Mouse (Mus musculus): Measurements from ENCODE around the gene Prr12. TPM values are rescaled to one million over a fixed set of nuclear protein-coding genes. Genes with fewer than 3 reads are reported as not detected.
A peak's percentile ranks its signal among the peaks of the same experiment; 100 is the strongest.

Prr12 gene
- polyA plus RNA-seq, 1 experiment from 2014 or later: 14.5 TPM

- Histone ChIP-seq H3K27me3 (no peaks in the 10 kb centered on the region), H3K9ac (peak overlapping the region; percentile 92), H3K4me1 (peaks cover 40% of the 10 kb centered on the region), H3K4me3 (peak overlapping the region; percentile 72), H3K9me3 (no peaks in the 10 kb centered on the region), H3K27ac (peak overlapping the region; percentile 92), H3K36me3 (peaks cover 43% of the 10 kb centered on the region), H3K4me2 (replicated peaks) (peak overlapping the region; percentile 74)
- ATAC-seq (ENCODE audit: low FRiP score, low read depth): peak; percentile 64
- 10% methylated on average over 35 of the region's 35 CpGs for WGBS
Measured at GRCm38 (mm10) chr7:45091001-45091990, 38.6 kb upstream of the Prr12 start.

- Histone ChIP-seq H3K9ac (peak overlapping the region; percentile 92), H3K4me2 (replicated peaks) (peak overlapping the region; percentile 74), H3K27me3 (no peaks in the 10 kb centered on the region), H3K4me1 (peaks cover 40% of the 10 kb centered on the region), H3K36me3 (peaks cover 49% of the 10 kb centered on the region), H3K9me3 (no peaks in the 10 kb centered on the region), H3K27ac (peak overlapping the region; percentile 92), H3K4me3 (peak overlapping the region; percentile 72)
- ATAC-seq (ENCODE audit: low FRiP score, low read depth): no peak
- 76% methylated on average over 13 of the region's 13 CpGs for whole genome bisulfite sequencing
Measured at GRCm38 (mm10) chr7:45090251-45090977, 37.7 kb upstream of the Prr12 start.

- Histone ChIP-seq H3K9ac (no peak overlapping the region), H3K27me3 (no peaks in the 10 kb centered on the region), H3K36me3 (peaks cover 64% of the 10 kb centered on the region), H3K4me2 (replicated peaks) (no peak overlapping the region), H3K4me1 (peaks cover 25% of the 10 kb centered on the region), H3K27ac (no peak overlapping the region), H3K9me3 (no peaks in the 10 kb centered on the region), H3K4me3 (no peak overlapping the region)
- 94% methylated on average over 17 of the region's 17 CpGs for WGBS
- ATAC-seq (ENCODE audit: low FRiP score, low read depth): no peak
Measured at GRCm38 (mm10) chr7:45088597-45088996, 35.9 kb upstream of the Prr12 start.

GRCm38 (mm10) chr7:45086084-45086483 lies 33.4 kb upstream of the Prr12 start:
- WGBS: 84% methylated on average over 4 of the region's 4 CpGs

GRCm38 (mm10) chr7:45083300-45083890 lies 30.7 kb upstream of the Prr12 start:
- H3K36me3 ChIP-seq: peaks cover 65% of the 10 kb centered on the region
- 0 out of 2 replicates have a peak overlapping the region, but pooled peaks have one; percentile 31 for H3K9ac ChIP-seq
- 0 out of 2 replicates have a peak, but pooled peaks cover 3% of the 10 kb centered on the region for H3K9me3 ChIP-seq
- WGBS: 87% methylated on average over 22 of the region's 22 CpGs
- H3K4me2 ChIP-seq (replicated peaks): no peak overlapping the region
- ATAC-seq (ENCODE audit: low FRiP score, low read depth): no peak
- H3K4me1 ChIP-seq: peaks cover 9% of the 10 kb centered on the region; the same call in 1 of the 2 replicates
- H3K27ac ChIP-seq: peak overlapping the region; percentile 63; the same call in 1 of the 2 replicates
- no peaks in the 10 kb centered on the region for H3K27me3 ChIP-seq
- H3K4me3 ChIP-seq: no peak overlapping the region

More at GRCm38 (mm10) chr7:45086084-45086483, 33.4 kb upstream of the Prr12 start:
- no peak overlapping the region for H3K27ac ChIP-seq
- no peak overlapping the region for H3K9ac ChIP-seq
- peaks cover 80% of the 10 kb centered on the region for H3K36me3 ChIP-seq
- peaks cover 23% of the 10 kb centered on the region for H3K4me1 ChIP-seq
- no peak overlapping the region for H3K4me3 ChIP-seq
- no peak overlapping the region for H3K4me2 ChIP-seq (replicated peaks)
- 0 out of 2 replicates have a peak, but pooled peaks cover 3% of the 10 kb centered on the region for H3K9me3 ChIP-seq
- no peak for ATAC-seq (ENCODE audit: low FRiP score, low read depth)
- no peaks in the 10 kb centered on the region for H3K27me3 ChIP-seq

GRCm38 (mm10) chr7:45082401-45083299 lies 30.0 kb upstream of the Prr12 start:
- H3K36me3 ChIP-seq: peaks cover 61% of the 10 kb centered on the region
- peaks cover 9% of the 10 kb centered on the region; the same call in 1 of the 2 replicates for H3K4me1 ChIP-seq
- H3K27me3 ChIP-seq: no peaks in the 10 kb centered on the region
- H3K27ac ChIP-seq: peak overlapping the region; percentile 63
- H3K9ac ChIP-seq: 0 out of 2 replicates have a peak overlapping the region, but pooled peaks have one; percentile 4
- no peak for ATAC-seq (ENCODE audit: low FRiP score, low read depth)
- WGBS: 68% methylated on average over 25 of the region's 25 CpGs
- H3K4me2 ChIP-seq (replicated peaks): peak overlapping the region; percentile 14; the same call in 1 of the 2 replicates
- 0 out of 2 replicates have a peak, but pooled peaks cover 3% of the 10 kb centered on the region for H3K9me3 ChIP-seq
- H3K4me3 ChIP-seq: no peak overlapping the region

- H3K4me1 ChIP-seq: peaks cover 9% of the 10 kb centered on the region; the same call in 1 of the 2 replicates
- H3K4me2 ChIP-seq (replicated peaks): no peak overlapping the region
- no peaks in the 10 kb centered on the region for H3K27me3 ChIP-seq
- H3K27ac ChIP-seq: no peak overlapping the region
- 49% methylated on average over 5 of the region's 5 CpGs for WGBS
- H3K36me3 ChIP-seq: peaks cover 61% of the 10 kb centered on the region
- ATAC-seq (ENCODE audit: low FRiP score, low read depth): no peak
- H3K4me3 ChIP-seq: no peak overlapping the region
- H3K9me3 ChIP-seq: 0 out of 2 replicates have a peak, but pooled peaks cover 3% of the 10 kb centered on the region
- no peak overlapping the region for H3K9ac ChIP-seq
Measured at GRCm38 (mm10) chr7:45081016-45081415, 28.3 kb upstream of the Prr12 start.

- Histone ChIP-seq H3K27me3 (no peaks in the 10 kb centered on the region), H3K4me1 (peaks cover 9% of the 10 kb centered on the region; the same call in 1 of the 2 replicates), H3K27ac (no peak overlapping the region), H3K4me3 (no peak overlapping the region), H3K36me3 (peaks cover 61% of the 10 kb centered on the region), H3K9me3 (0 out of 2 replicates have a peak, but pooled peaks cover 3% of the 10 kb centered on the region), H3K9ac (no peak overlapping the region), H3K4me2 (replicated peaks) (no peak overlapping the region)
- WGBS: 1% methylated on average over 10 of the region's 10 CpGs
- ATAC-seq (ENCODE audit: low FRiP score, low read depth): peak; percentile 21; the same call in 1 of the 2 replicates
Measured at GRCm38 (mm10) chr7:45079856-45080255, 27.2 kb upstream of the Prr12 start.

GRCm38 (mm10) chr7:45078513-45078912 lies 25.8 kb upstream of the Prr12 start:
- Histone ChIP-seq H3K27me3 (no peaks in the 10 kb centered on the region), H3K27ac (no peak overlapping the region), H3K9me3 (0 out of 2 replicates have a peak, but pooled peaks cover 3% of the 10 kb centered on the region), H3K4me3 (no peak overlapping the region), H3K9ac (no peak overlapping the region), H3K4me2 (replicated peaks) (no peak overlapping the region), H3K36me3 (peaks cover 61% of the 10 kb centered on the region), H3K4me1 (peaks cover 9% of the 10 kb centered on the region; the same call in 1 of the 2 replicates)
- WGBS: 43% methylated on average over 9 of the region's 9 CpGs
- no peak for ATAC-seq (ENCODE audit: low FRiP score, low read depth)

GRCm38 (mm10) chr7:45077829-45078228 lies 25.1 kb upstream of the Prr12 start:
- H3K27ac ChIP-seq: no peak overlapping the region
- no peak overlapping the region for H3K9ac ChIP-seq
- H3K4me1 ChIP-seq: peaks cover 5% of the 10 kb centered on the region; the same call in 1 of the 2 replicates
- no peak overlapping the region for H3K4me3 ChIP-seq
- H3K4me2 ChIP-seq (replicated peaks): no peak overlapping the region
- H3K36me3 ChIP-seq: peaks cover 58% of the 10 kb centered on the region
- no peaks in the 10 kb centered on the region for H3K27me3 ChIP-seq
- WGBS: 92% methylated on average over 2 of the region's 2 CpGs
- H3K9me3 ChIP-seq: 0 out of 2 replicates have a peak, but pooled peaks cover 3% of the 10 kb centered on the region
- ATAC-seq (ENCODE audit: low FRiP score, low read depth): no peak
